Mouse (Mus musculus) MEL (cell line): ENCODE measurements at regions not wholly inside any gene's neighbourhood (a gene's known extent, or its start where the extent isn't known, plus 50 kb on each side); places are given as distances from the start of the nearest gene placed in this dataset.

Experiments
- DNase-seq: peaks from one replicate; pipeline ENCODE4 v3.0.0; 2011; ENCODE audit warnings: low read depth, low spot score
- H3K27ac ChIP-seq: 2 replicates; pipeline ENCODE4 v1.5.1; 2012; ENCODE audit warnings: low read depth, mild to moderate bottlenecking, control low read depth, low read length, moderate library complexity; ENCODE audit not compliant: control insufficient read depth
- H3K27me3 ChIP-seq, 2 experiments: fragments of 150-350 bp in 1 of 2; sonication (generic) in 1 of 2; 2 replicates each; pipeline ENCODE4 v1.6.1; 2012; ENCODE audit warnings: low read length in 2 of 2, mild to moderate bottlenecking in 2 of 2, improper control_type of control experiment in 1 of 2, moderate library complexity in 1 of 2; ENCODE audit not compliant: insufficient read depth in 2 of 2, control insufficient read depth in 1 of 2
- H3K36me3 ChIP-seq, 2 experiments: 2 replicates each; pipeline ENCODE4 v1.6.1; 2012 to 2014; ENCODE audit warnings: low read length in 2 of 2, improper control_type of control experiment in 1 of 2, inconsistent platforms in 1 of 2, mild to moderate bottlenecking in 1 of 2; ENCODE audit not compliant: insufficient read depth in 2 of 2, control insufficient read depth in 1 of 2
- H3K4me1 ChIP-seq, 2 experiments: fragments of 150-350 bp in 1 of 2; sonication (generic) in 1 of 2; 2 replicates each; pipeline ENCODE4 v1.6.1; 2012; ENCODE audit warnings: low read length in 2 of 2, improper control_type of control experiment in 1 of 2, mild to moderate bottlenecking in 1 of 2; ENCODE audit not compliant: insufficient read depth in 2 of 2, control insufficient read depth in 1 of 2
- H3K4me3 ChIP-seq, 2 experiments: fragments of 150-350 bp in 1 of 2; sonication (generic) in 1 of 2; 2 replicates each; pipeline ENCODE4 v1.5.1; 2012; ENCODE audit warnings: low read depth in 2 of 2, low read length in 2 of 2, mild to moderate bottlenecking in 2 of 2, moderate library complexity in 2 of 2, control low read depth in 1 of 2, improper control_type of control experiment in 1 of 2; ENCODE audit not compliant: control insufficient read depth in 1 of 2, insufficient read depth in 1 of 2
- H3K79me2 ChIP-seq: 2 replicates; pipeline ENCODE4 v1.6.1; 2012; ENCODE audit warnings: mild to moderate bottlenecking, low read length, moderate library complexity; ENCODE audit not compliant: control insufficient read depth, poor library complexity, insufficient read depth
- H3K9ac ChIP-seq: 2 replicates; pipeline ENCODE4 v1.6.1; 2012; ENCODE audit warnings: low read depth, mild to moderate bottlenecking, control low read depth, low read length, moderate library complexity; ENCODE audit not compliant: control insufficient read depth, poor library complexity, severe bottlenecking
- H3K9me3 ChIP-seq: fragments of 150-350 bp; sonication (generic); replicated peaks from 2 replicates; pipeline ENCODE4 v1.6.1; 2012; ENCODE audit warnings: mild to moderate bottlenecking, low read length, improper control_type of control experiment, moderate library complexity; ENCODE audit not compliant: insufficient read depth
- BHLHE40 ChIP-seq: IDR thresholded peaks from 2 replicates; pipeline ENCODE4 v1.6.1; 2012; ENCODE audit warnings: low read depth, mild to moderate bottlenecking, inconsistent platforms, low read length, improper control_type of control experiment, borderline replicate concordance
- CHD1 ChIP-seq: IDR thresholded peaks from 2 replicates; pipeline ENCODE4 v1.6.1; 2012; ENCODE audit warnings: low read depth, mild to moderate bottlenecking, inconsistent platforms, low read length, improper control_type of control experiment
- CHD2 ChIP-seq: IDR thresholded peaks from 2 replicates; pipeline ENCODE4 v1.6.1; 2011; ENCODE audit warnings: low read length, improper control_type of control experiment
- E2F4 ChIP-seq: IDR thresholded peaks from 2 replicates; pipeline ENCODE4 v1.6.1; 2011; ENCODE audit warnings: low read depth, low read length, improper control_type of control experiment, borderline replicate concordance
- ELF1 ChIP-seq: IDR thresholded peaks from 2 replicates; pipeline ENCODE4 v1.6.1; 2014; ENCODE audit warnings: low read depth, mild to moderate bottlenecking, inconsistent platforms, low read length, improper control_type of control experiment, moderate library complexity
- EP300 ChIP-seq, 2 experiments: IDR thresholded peaks; 2 replicates each; pipeline ENCODE4 v1.6.1; 2011; ENCODE audit warnings: improper control_type of control experiment in 2 of 2, low read length in 2 of 2, low read depth in 1 of 2, mild to moderate bottlenecking in 1 of 2
- ETS1 ChIP-seq: IDR thresholded peaks from 2 replicates; pipeline ENCODE4 v1.6.1; 2012; ENCODE audit warnings: low read depth, mild to moderate bottlenecking, inconsistent platforms, low read length, improper control_type of control experiment, moderate library complexity
- GABPA ChIP-seq: IDR thresholded peaks from 2 replicates; pipeline ENCODE4 v1.6.1; 2012; ENCODE audit warnings: low read depth, mild to moderate bottlenecking, inconsistent platforms, low read length, improper control_type of control experiment, moderate library complexity
- GATA1 ChIP-seq: IDR thresholded peaks from 2 replicates; pipeline ENCODE4 v1.6.1; 2011; ENCODE audit warnings: low read depth, low read length, improper control_type of control experiment
- HCFC1 ChIP-seq: IDR thresholded peaks from 2 replicates; pipeline ENCODE4 v1.6.1; 2012; ENCODE audit warnings: low read depth, mild to moderate bottlenecking, inconsistent platforms, low read length, improper control_type of control experiment, moderate library complexity
- MAFK ChIP-seq: IDR thresholded peaks from 2 replicates; pipeline ENCODE4 v1.6.1; 2011; ENCODE audit warnings: low read depth, mild to moderate bottlenecking, low read length, improper control_type of control experiment, borderline replicate concordance
- MAX ChIP-seq: IDR thresholded peaks from 2 replicates; pipeline ENCODE4 v1.6.1; 2011; ENCODE audit warnings: low read length, improper control_type of control experiment
- MAZ ChIP-seq: IDR thresholded peaks from 2 replicates; pipeline ENCODE4 v1.6.1; 2012; ENCODE audit warnings: low read depth, mild to moderate bottlenecking, inconsistent platforms, low read length, improper control_type of control experiment
- MXI1 ChIP-seq: IDR thresholded peaks from 2 replicates; pipeline ENCODE4 v1.6.1; 2011; ENCODE audit warnings: mild to moderate bottlenecking, low read depth, low read length, improper control_type of control experiment
- MYB ChIP-seq: IDR thresholded peaks from 2 replicates; pipeline ENCODE4 v1.6.1; 2011; ENCODE audit warnings: mild to moderate bottlenecking, low read depth, low read length, improper control_type of control experiment
- MYC ChIP-seq: IDR thresholded peaks from 2 replicates; pipeline ENCODE4 v1.6.1; 2011; ENCODE audit warnings: low read depth, mild to moderate bottlenecking, low read length, improper control_type of control experiment, moderate library complexity
- NRF1 ChIP-seq: IDR thresholded peaks from 2 replicates; pipeline ENCODE4 v1.6.1; 2014; ENCODE audit warnings: low read depth, mild to moderate bottlenecking, inconsistent platforms, low read length, improper control_type of control experiment, moderate library complexity; ENCODE audit not compliant: poor library complexity, insufficient read depth, severe bottlenecking
- SIN3A ChIP-seq: IDR thresholded peaks from 2 replicates; pipeline ENCODE4 v1.6.1; 2012; ENCODE audit warnings: low read length, improper control_type of control experiment, inconsistent platforms
- TAL1 ChIP-seq: IDR thresholded peaks from 2 replicates; pipeline ENCODE4 v1.6.1; 2012; ENCODE audit warnings: mild to moderate bottlenecking, inconsistent platforms, low read length, moderate library complexity, mixed read lengths
- TBP ChIP-seq: IDR thresholded peaks from 2 replicates; pipeline ENCODE4 v1.8.0; 2011; ENCODE audit warnings: low read depth, low read length, improper control_type of control experiment
- TCF12 ChIP-seq: IDR thresholded peaks from 2 replicates; pipeline ENCODE4 v1.6.1; 2014; ENCODE audit warnings: low read depth, mild to moderate bottlenecking, inconsistent platforms, low read length, improper control_type of control experiment, moderate library complexity
- UBTF ChIP-seq: IDR thresholded peaks from 2 replicates; pipeline ENCODE4 v1.6.1; 2012; ENCODE audit warnings: low read depth, mild to moderate bottlenecking, inconsistent platforms, low read length, improper control_type of control experiment, moderate library complexity, borderline replicate concordance; ENCODE audit not compliant: insufficient read depth
- USF1 ChIP-seq: IDR thresholded peaks from 2 replicates; pipeline ENCODE4 v1.6.1; 2014; ENCODE audit warnings: low read depth, mild to moderate bottlenecking, inconsistent platforms, low read length, improper control_type of control experiment, moderate library complexity
- USF2 ChIP-seq, 2 experiments: IDR thresholded peaks; 2 replicates each; pipeline ENCODE4 v1.6.1; 2011 to 2012; ENCODE audit warnings: improper control_type of control experiment in 2 of 2, low read length in 2 of 2, borderline replicate concordance in 1 of 2, inconsistent platforms in 1 of 2, low read depth in 1 of 2, mild to moderate bottlenecking in 1 of 2; ENCODE audit not compliant: insufficient read depth in 1 of 2
- ZC3H11A ChIP-seq: IDR thresholded peaks from 2 replicates; pipeline ENCODE4 v1.6.1; 2012; ENCODE audit warnings: low read depth, mild to moderate bottlenecking, inconsistent platforms, low read length, improper control_type of control experiment
- ZNF384 ChIP-seq: IDR thresholded peaks from 2 replicates; pipeline ENCODE4 v1.6.1; 2012; ENCODE audit warnings: low read depth, mild to moderate bottlenecking, inconsistent platforms, low read length, improper control_type of control experiment

GRCm38 (mm10) chr9:68366973-68367372 is 286.6 kb upstream of the Rora start:
- no peaks in the 10 kb centered on the region for H3K79me2 ChIP-seq
- H3K36me3 ChIP-seq, result no peaks in the 10 kb centered on the region
- no peaks in the 10 kb centered on the region for H3K27me3 ChIP-seq
- H3K9ac ChIP-seq, result no peak overlapping the region
- H3K27ac ChIP-seq, result no peak overlapping the region
- DNase-seq, result no peak
- TF ChIP-seq ZC3H11A, result no peak
- no peak for TF ChIP-seq BHLHE40
- TF ChIP-seq USF1, result no peak
- TF ChIP-seq NRF1, result no peak
- TF ChIP-seq MYC, result no peak
- no peak for TF ChIP-seq USF2 (IDR thresholded peaks at IDR 0.05; ENCODE audit: borderline replicate concordance in 1 of 2, insufficient read depth in 1 of 2, low read depth in 1 of 2, low read length in 2 of 2)
- no peak for TF ChIP-seq ELF1
- no peak for TF ChIP-seq GABPA
- no peak for TF ChIP-seq TAL1
- no peak for TF ChIP-seq MYB
- TF ChIP-seq ETS1, result no peak
- TF ChIP-seq MAZ, result no peak
- no peak for TF ChIP-seq MXI1
- no peak for TF ChIP-seq MAX
- no peak for TF ChIP-seq TBP
- no peak for TF ChIP-seq UBTF
- TF ChIP-seq SIN3A, result no peak
- no peak for TF ChIP-seq GATA1
- no peak for TF ChIP-seq CHD2
- TF ChIP-seq HCFC1, result no peak
- TF ChIP-seq, all 39 proteins: peak for 0
- H3K4me3 ChIP-seq, result no peak overlapping the region
- H3K4me1 ChIP-seq, result no peaks in the 10 kb centered on the region
- no peaks in the 10 kb centered on the region for H3K9me3 ChIP-seq

GRCm38 (mm10) chr9:68367556-68367955 is 286.0 kb upstream of the Rora start:
- Histone ChIP-seq H3K9ac (no peak overlapping the region), H3K9me3 (no peaks in the 10 kb centered on the region), H3K4me1 (no peaks in the 10 kb centered on the region), H3K36me3 (no peaks in the 10 kb centered on the region), H3K27me3 (no peaks in the 10 kb centered on the region), H3K27ac (no peak overlapping the region), H3K4me3 (no peak overlapping the region), H3K79me2 (no peaks in the 10 kb centered on the region)
- TF ChIP-seq EP300 (IDR thresholded peaks at IDR 0.05; ENCODE audit: low read depth in 1 of 2, low read length in 2 of 2), result no peak
- TF ChIP-seq TCF12, result no peak
- no peak for TF ChIP-seq GATA1
- TF ChIP-seq ZNF384, result no peak
- no peak for TF ChIP-seq E2F4
- no peak for TF ChIP-seq NRF1
- no peak for TF ChIP-seq MXI1
- no peak for TF ChIP-seq ELF1
- TF ChIP-seq MAFK, result no peak
- no peak for TF ChIP-seq CHD1
- no peak for DNase-seq
